ENCODE assay signal across 23 mouse cellular contexts in genomic region chr7:73872181-73872580, GRCm38 (mm10).
DNase-seq lines count a peak whose midpoint lies in the region; ATAC-seq lines count a peak whose summit lies in the region.
"Had no signal": no experiment of that assay in that cellular context is flagged by ENCODE, and none has a peak within 500 bp of the region (broad histone marks: within the 10 kb centered on the region; RNA-seq: fewer than 3 reads in every experiment).

No protein-coding gene starts in this region.

- no peak overlapping the region for H3K27ac ChIP-seq in liver, embryonic 11.5 days (ENCODE audit: low read depth, low read length)
- no peak overlapping the region for H3K27ac ChIP-seq in liver, embryonic 12.5 days
- H3K27ac ChIP-seq in limb, embryonic 10.5 days, result no peak overlapping the region
- H3K27ac ChIP-seq: embryonic facial prominence, embryonic 10.5 days; embryonic facial prominence, embryonic 12.5 days; forebrain, embryonic 13.5 days; forebrain, embryonic 15.5 days had no signal

- no peaks in the 10 kb centered on the region for H3K4me1 ChIP-seq in liver, embryonic 11.5 days (replicated peaks; ENCODE audit: control insufficient read depth, insufficient read depth, low read length)
- no peaks in the 10 kb centered on the region for H3K4me1 ChIP-seq in liver, embryonic 12.5 days
- H3K4me1 ChIP-seq in limb, embryonic 10.5 days, result 0 out of 2 replicates have a peak, but pooled peaks cover 6% of the 10 kb centered on the region
- H3K4me1 ChIP-seq: forebrain, embryonic 13.5 days; forebrain, embryonic 15.5 days had no signal

- H3K9ac ChIP-seq in liver, embryonic 11.5 days (ENCODE audit: low read depth, low read length), result no peak overlapping the region
- no peak overlapping the region for H3K9ac ChIP-seq in liver, embryonic 12.5 days
- H3K9ac ChIP-seq: embryonic facial prominence, embryonic 12.5 days; forebrain, embryonic 13.5 days; forebrain, embryonic 15.5 days; forebrain, postnatal 0 days had no signal

- DNase-seq in liver, embryonic 11.5 days (ENCODE audit: low spot score), result peak; percentile 4
- peak; percentile 27 for DNase-seq in ES-CJ7 (ENCODE audit: low read depth, low spot score)
- DNase-seq in R1 (ENCODE audit: low read depth, low spot score), result peak; percentile 59
- DNase-seq in limb, embryonic 10.5 days (ENCODE audit: low spot score), result peak; percentile 19
- no peak for DNase-seq in retina, postnatal 1 day
- DNase-seq in frontal cortex, postnatal 10 days (ENCODE audit: low spot score in 2 of 2), result no peak
- DNase-seq: adrenal gland, adult 8-10 months; adrenal gland, postnatal 14 days; adrenal gland, postnatal 36 days; cerebellum, adult 11-12 months; cerebellum, adult 2 months; cerebellum, adult 9-10 months; cerebellum, postnatal 10 days; cerebellum, postnatal 25 days; forebrain, postnatal 0 days had no signal

- H3K9me3 ChIP-seq in liver, embryonic 11.5 days (ENCODE audit: control insufficient read depth, low read length), result no peaks in the 10 kb centered on the region
- H3K9me3 ChIP-seq in liver, embryonic 12.5 days (replicated peaks), result no peaks in the 10 kb centered on the region
- H3K9me3 ChIP-seq in limb, embryonic 10.5 days (replicated peaks), result no peaks in the 10 kb centered on the region
- H3K9me3 ChIP-seq: embryonic facial prominence, embryonic 10.5 days; embryonic facial prominence, embryonic 12.5 days; forebrain, embryonic 13.5 days; forebrain, embryonic 15.5 days; G1E had no signal

- H3K4me3 ChIP-seq in liver, embryonic 11.5 days (ENCODE audit: low read depth, low read length), result no peak overlapping the region
- no peak overlapping the region for H3K4me3 ChIP-seq in liver, embryonic 12.5 days
- no peak overlapping the region for H3K4me3 ChIP-seq in limb, embryonic 10.5 days
- H3K4me3 ChIP-seq: embryonic facial prominence, embryonic 10.5 days; embryonic facial prominence, embryonic 12.5 days; forebrain, embryonic 13.5 days; forebrain, embryonic 15.5 days had no signal

- no peak overlapping the region for H3K4me2 ChIP-seq in liver, embryonic 11.5 days
- H3K4me2 ChIP-seq in liver, embryonic 12.5 days, result no peak overlapping the region
- H3K4me2 ChIP-seq: embryonic facial prominence, embryonic 12.5 days; forebrain, embryonic 13.5 days; forebrain, embryonic 15.5 days had no signal

- H3K27me3 ChIP-seq in liver, embryonic 11.5 days (replicated peaks; ENCODE audit: control insufficient read depth, insufficient read depth, low read length), result no peaks in the 10 kb centered on the region
- H3K27me3 ChIP-seq in liver, embryonic 12.5 days (replicated peaks), result no peaks in the 10 kb centered on the region
- no peaks in the 10 kb centered on the region for H3K27me3 ChIP-seq in limb, embryonic 10.5 days (ENCODE audit: low read depth, poor library complexity, severe bottlenecking)
- H3K27me3 ChIP-seq: embryonic facial prominence, embryonic 12.5 days; forebrain, embryonic 13.5 days; forebrain, embryonic 15.5 days; Patski had no signal

- 80% methylated on average over 2 of the region's 2 CpGs for WGBS in liver, embryonic 11.5 days
- 60% methylated on average over 2 of the region's 2 CpGs for WGBS in liver, embryonic 12.5 days (ENCODE audit: insufficient replicate concordance)
- 77% methylated on average over 2 of the region's 2 CpGs for WGBS in limb, embryonic 10.5 days

- no peaks in the 10 kb centered on the region for H3K36me3 ChIP-seq in liver, embryonic 11.5 days (ENCODE audit: control insufficient read depth, insufficient read depth, low read length)
- no peaks in the 10 kb centered on the region for H3K36me3 ChIP-seq in liver, embryonic 12.5 days
- no peaks in the 10 kb centered on the region for H3K36me3 ChIP-seq in limb, embryonic 10.5 days
- H3K36me3 ChIP-seq: embryonic facial prominence, embryonic 10.5 days; embryonic facial prominence, embryonic 12.5 days; forebrain, embryonic 15.5 days; G1E had no signal

- no peak for ATAC-seq in liver, embryonic 11.5 days (replicated peaks; ENCODE audit: low FRiP score)
- ATAC-seq in liver, embryonic 12.5 days, result no peak
- ATAC-seq: activated CD4-positive, CD25-positive, alpha-beta regulatory T cell, adult 4 months; forebrain, embryonic 13.5 days; forebrain, embryonic 15.5 days; forebrain, postnatal 0 days; Patski had no signal

Comparison
In these comparisons a context has a peak if more than half of its experiments do, and no peak if none do; other contexts are left out.
1. DNase-seq: peak in liver, embryonic 11.5 days (single experiment), ES-CJ7 (single experiment), R1 (single experiment) and limb, embryonic 10.5 days (single experiment); none in retina, postnatal 1 day (single experiment) and frontal cortex, postnatal 10 days (0 of 2).